Mouse (Mus musculus) testis, adult 2 months (tissue): ENCODE results near the gene Sirt5.

Experiments
- CTCF ChIP-seq: fragments of 200-500 bp; IDR thresholded peaks from 2 replicates; pipeline ENCODE4 v1.5.1; 2012; ENCODE audit warnings: low read depth, mild to moderate bottlenecking, inconsistent platforms, low read length, moderate library complexity; ENCODE audit not compliant: control insufficient read depth, insufficient read depth, insufficient replicate concordance
- POLR2A ChIP-seq: fragments of 200-500 bp; IDR thresholded peaks from 2 replicates; pipeline ENCODE4 v1.6.1; 2012; ENCODE audit warnings: low read depth, mild to moderate bottlenecking, inconsistent platforms, low read length, moderate library complexity; ENCODE audit not compliant: control insufficient read depth

GRCm38 (mm10) chr13:43356346-43357125 lies 8.8 kb upstream of the Sirt5 start:
- no peak for TF ChIP-seq CTCF
- TF ChIP-seq POLR2A: no peak
